Mouse (Mus musculus) myocyte (in vitro differentiated cells): ENCODE results near the gene Tmprss7. TPM values are rescaled to one million over a fixed set of nuclear protein-coding genes. Genes with fewer than 3 reads are reported as not detected.

Experiments
- H3K27me3 ChIP-seq: one replicate; pipeline ENCODE4 v1.6.1; 2011; ENCODE audit not compliant: control insufficient read depth, insufficient read depth, insufficient read length
- H3K36me3 ChIP-seq: one replicate; pipeline ENCODE4 v1.6.1; 2011; ENCODE audit not compliant: control insufficient read depth, insufficient read depth
- H3K4me2 ChIP-seq: one replicate; pipeline ENCODE4 v1.6.1; 2011; ENCODE audit warnings: low read depth, control low read depth
- H3K4me3 ChIP-seq: one replicate; pipeline ENCODE4 v1.5.1; 2011; ENCODE audit warnings: mild to moderate bottlenecking, control low read depth, moderate library complexity
- H3K79me2 ChIP-seq: one replicate; pipeline ENCODE4 v1.6.1; 2011; ENCODE audit not compliant: control insufficient read depth, insufficient read depth
- H3ac ChIP-seq: one replicate; pipeline ENCODE4 v1.6.1; 2011; ENCODE audit not compliant: control insufficient read depth, insufficient read length
- CEBPB ChIP-seq: IDR thresholded peaks from 2 replicates; pipeline ENCODE4 v1.6.1; 2011; ENCODE audit warnings: mild to moderate bottlenecking, moderate library complexity; ENCODE audit not compliant: poor library complexity, insufficient read depth, severe bottlenecking
- E2F4 ChIP-seq: IDR thresholded peaks from one replicate; pipeline ENCODE4 v1.6.1; 2011; ENCODE audit warnings: mild to moderate bottlenecking, control low read depth, moderate library complexity; ENCODE audit not compliant: insufficient read depth
- MAX ChIP-seq: IDR thresholded peaks from one replicate; pipeline ENCODE4 v1.6.1; 2011; ENCODE audit warnings: low read depth, mild to moderate bottlenecking, control low read depth
- MYOD1 ChIP-seq, 3 experiments: IDR thresholded peaks; one replicate each; pipeline ENCODE4 v1.6.1; 2011; ENCODE audit warnings: control low read depth in 2 of 3, low read depth in 2 of 3, mild to moderate bottlenecking in 2 of 3, moderate library complexity in 1 of 3; ENCODE audit not compliant: insufficient read length in 2 of 3, control insufficient read depth in 1 of 3
- MYOG ChIP-seq, 3 experiments: IDR thresholded peaks; one replicate each; pipeline ENCODE4 v1.6.1; 2011; ENCODE audit warnings: control low read depth in 2 of 3, low read depth in 2 of 3, mild to moderate bottlenecking in 2 of 3; ENCODE audit not compliant: insufficient read length in 2 of 3, control insufficient read depth in 1 of 3, insufficient read depth in 1 of 3
- POLR2A ChIP-seq: IDR thresholded peaks from one replicate; pipeline ENCODE4 v1.6.1; 2011; ENCODE audit warnings: low read depth, mild to moderate bottlenecking, control low read depth, moderate library complexity; ENCODE audit not compliant: insufficient read length
- POLR2AphosphoS2 ChIP-seq: IDR thresholded peaks from one replicate; pipeline ENCODE4 v1.6.1; 2011; ENCODE audit warnings: low read depth, control low read depth; ENCODE audit not compliant: insufficient read length
- REST ChIP-seq: IDR thresholded peaks from one replicate; pipeline ENCODE4 v1.6.1; 2011; ENCODE audit warnings: mild to moderate bottlenecking, control low read depth, moderate library complexity; ENCODE audit not compliant: insufficient read depth, insufficient read length
- SRF ChIP-seq: IDR thresholded peaks from one replicate; pipeline ENCODE4 v1.6.1; 2011; ENCODE audit warnings: low read depth; ENCODE audit not compliant: control insufficient read depth, insufficient read length
- TCF12 ChIP-seq: IDR thresholded peaks from one replicate; pipeline ENCODE4 v1.6.1; 2011; ENCODE audit warnings: mild to moderate bottlenecking, control low read depth; ENCODE audit not compliant: poor library complexity, insufficient read depth, severe bottlenecking
- TCF3 ChIP-seq: IDR thresholded peaks from one replicate; pipeline ENCODE4 v1.6.1; 2011; ENCODE audit warnings: low read depth, control low read depth; ENCODE audit not compliant: insufficient read length
- USF1 ChIP-seq: IDR thresholded peaks from one replicate; pipeline ENCODE4 v1.6.1; 2011; ENCODE audit warnings: low read depth, mild to moderate bottlenecking, control low read depth, moderate library complexity
- polyA plus RNA-seq: library from polyadenylated mRNA; unstranded; fragments of >200 nt; fragmentation: generic; extraction: Trizol; gene quantifications from one replicate; pipeline ENCODE4 v1.2.1, GENCODE M21; 2012; ENCODE audit warnings: missing spikeins

Tmprss7 gene
- polyA plus RNA-seq, 1 experiment = not detected

- TF ChIP-seq POLR2A (no peak), MAX (no peak), MYOG (IDR thresholded peaks at IDR 0.05; ENCODE audit: control insufficient read depth in 1 of 3, insufficient read depth in 1 of 3, insufficient read length in 2 of 3, low read depth in 2 of 3) (no peak), TCF3 (no peak), USF1 (no peak), MYOD1 (IDR thresholded peaks at IDR 0.05; ENCODE audit: control insufficient read depth in 1 of 3, insufficient read length in 2 of 3, low read depth in 2 of 3) (no peak)
- peaks cover 13% of the 10 kb centered on the region for H3K36me3 ChIP-seq
- H3K27me3 ChIP-seq = no peaks in the 10 kb centered on the region
- no peak overlapping the region for H3K4me2 ChIP-seq
- no peaks in the 10 kb centered on the region for H3K79me2 ChIP-seq
- no peak overlapping the region for H3K4me3 ChIP-seq
- H3ac ChIP-seq = no peak overlapping the region
Measured at GRCm38 (mm10) chr16:45729163-45729562, 35.7 kb upstream of the Tmprss7 start.

DNA sequence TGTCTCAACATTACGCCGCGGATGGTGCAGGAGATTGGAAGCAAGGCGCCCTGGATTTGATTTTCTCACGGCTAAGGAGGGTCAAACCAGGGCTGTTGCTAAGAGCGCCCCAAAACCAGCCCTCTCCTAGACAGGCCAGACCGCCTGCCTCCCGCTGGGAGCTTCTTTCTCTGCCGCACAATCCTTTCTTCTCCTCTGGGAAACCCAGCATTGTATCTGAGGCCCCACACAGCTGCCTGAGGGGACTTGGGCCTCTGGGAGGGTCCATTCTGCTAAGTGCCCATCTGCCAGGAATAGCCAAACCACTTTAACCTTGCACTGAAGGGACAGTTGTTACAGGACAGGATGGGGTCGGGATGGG is 31.3 kb upstream of the Tmprss7 start:
- no peak for TF ChIP-seq MYOD1 (IDR thresholded peaks at IDR 0.05; ENCODE audit: control insufficient read depth in 1 of 3, insufficient read length in 2 of 3, low read depth in 2 of 3)
- TF ChIP-seq E2F4 = no peak
- no peak for TF ChIP-seq POLR2AphosphoS2
- TF ChIP-seq USF1 = no peak
- no peak for TF ChIP-seq SRF
- no peak for TF ChIP-seq MAX
- TF ChIP-seq CEBPB = no peak
- TF ChIP-seq TCF12 = no peak
- TF ChIP-seq MYOG (IDR thresholded peaks at IDR 0.05; ENCODE audit: control insufficient read depth in 1 of 3, insufficient read depth in 1 of 3, insufficient read length in 2 of 3, low read depth in 2 of 3) = no peak
- TF ChIP-seq POLR2A = no peak
- no peak for TF ChIP-seq REST
- no peak for TF ChIP-seq TCF3
- Histone ChIP-seq H3K4me3 (no peak overlapping the region), H3K36me3 (no peaks in the 10 kb centered on the region), H3K27me3 (no peaks in the 10 kb centered on the region), H3ac (no peak overlapping the region), H3K79me2 (no peaks in the 10 kb centered on the region), H3K4me2 (no peak overlapping the region)

DNA sequence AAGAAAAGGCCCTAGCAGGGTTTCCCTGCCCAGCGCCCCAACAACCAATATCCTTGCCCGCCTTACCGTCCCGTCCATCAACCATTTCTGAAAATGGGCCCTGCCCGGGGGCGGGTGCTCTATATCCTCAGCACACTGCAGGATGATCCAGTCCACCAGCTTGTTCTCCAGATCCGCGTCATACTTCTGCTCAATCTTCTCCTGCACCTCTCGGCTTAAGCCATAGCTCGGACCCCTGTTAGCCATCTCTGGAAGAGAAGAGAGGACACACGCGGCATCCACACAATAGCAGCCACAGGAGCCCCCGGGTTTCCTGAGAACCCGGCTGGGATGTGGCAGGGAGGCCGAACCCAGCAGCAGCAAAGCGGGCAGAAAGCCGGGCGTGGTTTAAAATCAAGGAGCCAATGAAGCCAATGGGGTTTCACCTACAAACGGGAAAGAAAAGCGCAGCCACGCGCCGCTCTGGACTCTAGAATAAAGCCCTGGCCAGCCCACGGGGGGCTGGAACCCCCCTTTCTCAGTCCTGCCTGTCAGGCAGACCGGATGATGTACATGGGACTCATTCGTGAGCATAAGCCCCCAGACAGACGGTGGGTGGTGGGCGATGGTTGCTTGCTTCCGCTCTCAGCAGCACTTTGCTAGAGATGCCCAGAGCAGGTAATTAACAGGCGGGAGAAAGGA is 30.7 kb upstream of the Tmprss7 start, which contains the start of gene Tagln3:
Gene Tagln3, minus strand, starts transcription at position 548 of the 681 bp plus-strand sequence.
- Histone ChIP-seq H3K4me2 (no peak within 1 kb of the TSS), H3K36me3 (no peaks in the 10 kb centered on the region), H3K27me3 (no peaks in the 10 kb centered on the region), H3K4me3 (no peak within 1 kb of the TSS), H3K79me2 (no peaks in the 10 kb centered on the region), H3ac (no peak within 1 kb of the TSS)
- TF ChIP-seq E2F4 = no peak
- TF ChIP-seq CEBPB = no peak
- no peak for TF ChIP-seq USF1
- no peak for TF ChIP-seq TCF3
- no peak for TF ChIP-seq MYOG (IDR thresholded peaks at IDR 0.05; ENCODE audit: control insufficient read depth in 1 of 3, insufficient read depth in 1 of 3, insufficient read length in 2 of 3, low read depth in 2 of 3)
- no peak for TF ChIP-seq SRF
- TF ChIP-seq MYOD1 (IDR thresholded peaks at IDR 0.05; ENCODE audit: control insufficient read depth in 1 of 3, insufficient read length in 2 of 3, low read depth in 2 of 3) = no peak
- no peak for TF ChIP-seq MAX
- TF ChIP-seq TCF12 = no peak
- TF ChIP-seq POLR2AphosphoS2 = no peak
- no peak for TF ChIP-seq REST
- TF ChIP-seq POLR2A = no peak

GRCm38 (mm10) chr16:45723172-45723901 is 29.9 kb upstream of the Tmprss7 start:
- H3ac ChIP-seq = no peak overlapping the region
- no peaks in the 10 kb centered on the region for H3K27me3 ChIP-seq
- no peak overlapping the region for H3K4me2 ChIP-seq
- no peak overlapping the region for H3K4me3 ChIP-seq
- TF ChIP-seq SRF = no peak
- no peak for TF ChIP-seq TCF3
- TF ChIP-seq REST = no peak
- no peak for TF ChIP-seq USF1
- TF ChIP-seq POLR2A = no peak
- no peak for TF ChIP-seq MYOG (IDR thresholded peaks at IDR 0.05; ENCODE audit: control insufficient read depth in 1 of 3, insufficient read depth in 1 of 3, insufficient read length in 2 of 3, low read depth in 2 of 3)
- no peak for TF ChIP-seq MAX
- no peak for TF ChIP-seq CEBPB
- H3K79me2 ChIP-seq = no peaks in the 10 kb centered on the region
- H3K36me3 ChIP-seq = no peaks in the 10 kb centered on the region
